Comparison of ENCODE assay signal across 22 mouse cellular contexts in genomic region chr4:145150345-145151102, GRCm38 (mm10). TPM values are rescaled to one million over a fixed set of nuclear protein-coding genes. Genes with fewer than 3 reads are reported as not detected.
DNase-seq lines count a peak whose midpoint lies in the region; ATAC-seq lines count a peak whose summit lies in the region.
"Had no signal": no experiment of that assay in that cellular context is flagged by ENCODE, and none has a peak within 500 bp of the region (broad histone marks: within the 10 kb centered on the region; RNA-seq: fewer than 3 reads in every experiment).

No protein-coding gene starts in this region.

- ATAC-seq in cerebellum, adult (ENCODE audit: insufficient number of reproducible peaks, low FRiP score, low TSS enrichment), result peak; percentile 52; the same call in 1 of the 2 replicates
- ATAC-seq in frontal cortex, adult (ENCODE audit: low TSS enrichment), result no peak
- ATAC-seq: activated CD4-positive, CD25-positive, alpha-beta regulatory T cell, adult 4 months; forebrain, embryonic 15.5 days; hindbrain, postnatal 0 days; intestine, embryonic 15.5 days had no signal

- intact Hi-C loops in left cerebral cortex, postnatal 10 days (cut with DNase I), result loop anchor here (10.0 kb wide), 1 partner anchor 386 kb away; no protein-coding TSS in a partner anchor

- DNase-seq in cerebellum, postnatal 4 days (ENCODE audit: low spot score in 2 of 2), result no peak
- DNase-seq in brain, adult 2 months (ENCODE audit: low read depth, low spot score), result peak; percentile 52
- peak; percentile 22 for DNase-seq in cerebellum, adult 8-10 months
- DNase-seq in cerebellum, postnatal 36 days, result peak; percentile 14 to 24
- no peak for DNase-seq in left cerebral cortex, postnatal 10 days (ENCODE audit: extremely low spot score in 1 of 2, low spot score in 2 of 2)
- DNase-seq: adrenal gland, adult 2 months; gastrocnemius, adult 2 months; gastrocnemius, postnatal 36 days; heart, adult 18-20 months; heart, postnatal 36 days; kidney, adult 9 months; kidney, postnatal 14 days; layer of hippocampus, adult 9-11 months; lung, postnatal 10 days; right cerebral cortex, postnatal 25 days; thymus, postnatal 14 days had no signal

RNA-seq across cellular contexts. Expression of gene Vps13d, which starts 44.3 kb away (rescaled TPM):
- total RNA-seq in left cerebral cortex, postnatal 10 days (2021), result 10 to 100 TPM; 52.8 to 53.6 TPM

Comparison
In these comparisons a context has a peak if more than half of its experiments do, and no peak if none do; other contexts are left out.
1. DNase-seq: peak in brain, adult 2 months (single experiment), cerebellum, adult 8-10 months (single experiment) and cerebellum, postnatal 36 days (2 of 2); none in cerebellum, postnatal 4 days (0 of 2) and left cerebral cortex, postnatal 10 days (0 of 2).